Mouse (Mus musculus) limb, embryonic 11.5 days (tissue): ENCODE measurements around the gene Slc13a1. TPM values are rescaled to one million over a fixed set of nuclear protein-coding genes. Genes with fewer than 3 reads are reported as not detected.

ENCODE experiments used
- ATAC-seq: fragments of 200-750 bp; cut with Nextera tagmentation; 2 replicates; pipeline ENCODE4 v1.8.0; 2017; ENCODE audit warnings: low read depth; ENCODE audit not compliant: insufficient number of reproducible peaks, low FRiP score, low TSS enrichment
- DNase-seq: peaks from one replicate; pipeline ENCODE4 v3.0.0-alpha.2; 2015; ENCODE audit warnings: low spot score
- H3K27ac ChIP-seq: fragments of 300-500 bp; sonication (generic); replicated peaks from 2 replicates; pipeline ENCODE4 v1.5.1; 2014; ENCODE audit warnings: low read depth, mild to moderate bottlenecking, low read length
- H3K27me3 ChIP-seq: fragments of 300-500 bp; sonication (generic); 2 replicates; pipeline ENCODE4 v1.6.1; 2014; ENCODE audit warnings: mild to moderate bottlenecking, low read length, mixed read lengths; ENCODE audit not compliant: control insufficient read depth, insufficient read depth
- H3K36me3 ChIP-seq: fragments of 300-500 bp; sonication (generic); 2 replicates; pipeline ENCODE4 v1.6.1; 2014; ENCODE audit warnings: mild to moderate bottlenecking, low read length, moderate library complexity, mixed read lengths; ENCODE audit not compliant: control insufficient read depth, insufficient read depth
- H3K4me1 ChIP-seq: fragments of 300-500 bp; sonication (generic); 2 replicates; pipeline ENCODE4 v1.6.1; 2014; ENCODE audit warnings: low read length, mixed read lengths; ENCODE audit not compliant: control insufficient read depth, insufficient read depth
- H3K4me2 ChIP-seq: fragments of 300-500 bp; sonication (generic); 2 replicates; pipeline ENCODE4 v1.6.1; 2014; ENCODE audit warnings: low read depth, mild to moderate bottlenecking, moderate library complexity; ENCODE audit not compliant: severe bottlenecking
- H3K4me3 ChIP-seq: fragments of 300-500 bp; sonication (generic); 2 replicates; pipeline ENCODE4 v1.5.1; 2014; ENCODE audit warnings: low read depth, low read length
- H3K9ac ChIP-seq: fragments of 300-500 bp; sonication (generic); 2 replicates; pipeline ENCODE4 v1.6.1; 2014; ENCODE audit warnings: mild to moderate bottlenecking, low read length
- H3K9me3 ChIP-seq: fragments of 300-500 bp; sonication (generic); 2 replicates; pipeline ENCODE4 v1.6.1; 2016; ENCODE audit warnings: low read length; ENCODE audit not compliant: control insufficient read depth
- WGBS: fragments of 180-500 bp; shearing (Covaris S2); extraction: QIAGEN DNeasy Blood & Tissue Kit; methylation state at CpG from one replicate; pipeline ENCODE4 v1.1.7; 2014; 5-methylcytosine and 5-hydroxymethylcytosine counted together
- polyA plus RNA-seq: library from polyadenylated mRNA; unstranded; fragments of >200 nt; fragmentation: Nextera tagmentation; extraction: Ambion mirVana; gene quantifications from 2 replicates; pipeline ENCODE4 v1.2.1, GENCODE M21; 2014

The Slc13a1 gene
- polyA plus RNA-seq, 1 experiment from 2014 or later: not detected

GRCm38 (mm10) chr6:24173951-24174350 is 6.1 kb upstream of the Slc13a1 start:
- no peak for ATAC-seq
- Histone ChIP-seq H3K27ac (no peak overlapping the region), H3K4me1 (no peaks in the 10 kb centered on the region), H3K9ac (no peak overlapping the region), H3K4me2 (no peak overlapping the region), H3K36me3 (no peaks in the 10 kb centered on the region), H3K4me3 (no peak overlapping the region), H3K27me3 (no peaks in the 10 kb centered on the region), H3K9me3 (no peaks in the 10 kb centered on the region)
- no peak for DNase-seq

GRCm38 (mm10) chr6:24172736-24173135 is 4.8 kb upstream of the Slc13a1 start:
- DNase-seq: no peak
- 71% methylated on average over 2 of the region's 2 CpGs for WGBS
- ATAC-seq: no peak

GRCm38 (mm10) chr6:24166772-24167171 is 1.1 kb downstream of the Slc13a1 start:
- DNase-seq (no peak), ATAC-seq (no peak)
- Histone ChIP-seq H3K36me3 (no peaks in the 10 kb centered on the region), H3K27ac (no peak overlapping the region), H3K9ac (no peak overlapping the region), H3K9me3 (no peaks in the 10 kb centered on the region), H3K4me1 (no peaks in the 10 kb centered on the region), H3K27me3 (no peaks in the 10 kb centered on the region), H3K4me2 (no peak overlapping the region), H3K4me3 (no peak overlapping the region)
- 90% methylated on average over 6 of the region's 6 CpGs for WGBS

More at GRCm38 (mm10) chr6:24172736-24173135, 4.8 kb upstream of the Slc13a1 start:
- Histone ChIP-seq H3K4me3 (no peak overlapping the region), H3K4me2 (no peak overlapping the region), H3K9ac (no peak overlapping the region), H3K4me1 (no peaks in the 10 kb centered on the region), H3K27me3 (no peaks in the 10 kb centered on the region), H3K9me3 (no peaks in the 10 kb centered on the region), H3K27ac (no peak overlapping the region), H3K36me3 (no peaks in the 10 kb centered on the region)

- no peak overlapping the region for H3K27ac ChIP-seq
- H3K27me3 ChIP-seq: no peaks in the 10 kb centered on the region
- no peak overlapping the region for H3K4me2 ChIP-seq
- no peak overlapping the region for H3K4me3 ChIP-seq
- no peaks in the 10 kb centered on the region for H3K4me1 ChIP-seq
- no peaks in the 10 kb centered on the region for H3K36me3 ChIP-seq
- ATAC-seq: no peak
- DNase-seq: no peak
- H3K9me3 ChIP-seq: no peaks in the 10 kb centered on the region
- H3K9ac ChIP-seq: no peak overlapping the region
- 90% methylated on average over 3 of the region's 3 CpGs for WGBS
Measured at GRCm38 (mm10) chr6:24165249-24165648, 2.6 kb downstream of the Slc13a1 start.

- no peak for DNase-seq
- H3K4me1 ChIP-seq: no peaks in the 10 kb centered on the region
- H3K4me3 ChIP-seq: no peak overlapping the region
- 62% methylated on average over 1 of the region's 1 CpGs for WGBS
- H3K9ac ChIP-seq: no peak overlapping the region
- ATAC-seq: no peak
- no peak overlapping the region for H3K27ac ChIP-seq
- H3K36me3 ChIP-seq: no peaks in the 10 kb centered on the region
- no peaks in the 10 kb centered on the region for H3K9me3 ChIP-seq
- H3K27me3 ChIP-seq: no peaks in the 10 kb centered on the region
- H3K4me2 ChIP-seq: no peak overlapping the region
Measured at GRCm38 (mm10) chr6:24159795-24160194, 8.1 kb downstream of the Slc13a1 start.

GRCm38 (mm10) chr6:24154901-24155300 is 13.0 kb downstream of the Slc13a1 start:
- no peak for DNase-seq
- Histone ChIP-seq H3K9ac (no peak overlapping the region), H3K4me3 (no peak overlapping the region), H3K36me3 (no peaks in the 10 kb centered on the region), H3K27me3 (no peaks in the 10 kb centered on the region), H3K4me1 (no peaks in the 10 kb centered on the region), H3K9me3 (no peaks in the 10 kb centered on the region), H3K4me2 (no peak overlapping the region), H3K27ac (no peak overlapping the region)
- WGBS: 79% methylated on average over 4 of the region's 4 CpGs
- no peak for ATAC-seq

- H3K36me3 ChIP-seq: no peaks in the 10 kb centered on the region
- 87% methylated on average over 4 of the region's 4 CpGs for WGBS
- no peak for DNase-seq
Measured at GRCm38 (mm10) chr6:24132951-24133350, 34.9 kb downstream of the Slc13a1 start.

DNA sequence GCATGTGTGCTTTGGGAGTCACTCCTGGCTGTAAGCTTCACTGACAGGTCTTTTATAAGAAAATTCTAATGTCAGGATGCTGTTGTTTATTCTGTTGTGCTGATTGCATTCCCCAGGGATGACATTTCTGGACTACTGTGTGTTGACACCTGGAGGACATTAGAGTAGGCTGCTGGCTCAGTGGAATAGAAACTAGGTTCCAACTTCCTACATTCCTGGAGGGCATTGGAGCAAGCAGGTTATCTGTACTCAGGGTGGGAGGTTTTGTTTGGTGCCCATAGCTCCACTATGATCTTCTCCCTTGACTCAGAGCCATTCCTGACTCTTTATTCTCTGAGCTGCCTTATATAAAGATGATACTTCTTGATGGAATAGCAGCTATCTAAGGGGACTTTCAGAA is 45.3 kb downstream of the Slc13a1 start:
- DNase-seq (no peak), ATAC-seq (no peak)
- H3K9ac ChIP-seq: no peak overlapping the region
- H3K27ac ChIP-seq: no peak overlapping the region
- H3K4me1 ChIP-seq: no peaks in the 10 kb centered on the region
- no peak overlapping the region for H3K4me3 ChIP-seq
- no peaks in the 10 kb centered on the region for H3K36me3 ChIP-seq
- H3K4me2 ChIP-seq: no peak overlapping the region
- H3K27me3 ChIP-seq: no peaks in the 10 kb centered on the region
- H3K9me3 ChIP-seq: no peaks in the 10 kb centered on the region

More at GRCm38 (mm10) chr6:24132951-24133350, 34.9 kb downstream of the Slc13a1 start:
- Histone ChIP-seq H3K27me3 (no peaks in the 10 kb centered on the region), H3K4me1 (no peaks in the 10 kb centered on the region), H3K27ac (no peak overlapping the region), H3K9ac (no peak overlapping the region), H3K9me3 (no peaks in the 10 kb centered on the region), H3K4me2 (no peak overlapping the region), H3K4me3 (no peak overlapping the region)
- no peak for ATAC-seq

DNA sequence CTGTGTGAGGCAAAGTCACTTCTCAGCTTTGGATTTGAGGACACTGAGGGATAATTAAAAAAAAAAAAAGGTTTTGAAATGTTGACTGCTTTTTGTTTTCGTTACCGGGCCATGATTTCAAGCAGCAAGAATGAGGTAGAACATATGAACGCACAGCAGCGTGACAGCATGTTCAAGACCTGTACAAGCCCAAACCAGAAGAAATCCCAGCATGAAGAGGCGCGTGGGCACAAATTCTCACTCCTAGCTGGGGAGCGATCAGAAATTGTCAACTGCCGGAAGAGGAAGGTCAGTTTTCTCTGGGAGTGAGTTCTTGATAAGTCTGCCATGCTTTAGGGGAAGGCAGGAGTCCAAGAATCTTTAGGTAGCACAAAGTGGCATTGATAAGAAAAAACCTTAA is 56.3 kb downstream of the Slc13a1 start:
- H3K4me1 ChIP-seq: no peaks in the 10 kb centered on the region
- H3K4me3 ChIP-seq: no peak overlapping the region
- no peaks in the 10 kb centered on the region for H3K27me3 ChIP-seq
- DNase-seq (no peak), ATAC-seq (no peak)
- WGBS: 93% methylated on average over 8 of the region's 8 CpGs
- H3K9me3 ChIP-seq: no peaks in the 10 kb centered on the region
- no peak overlapping the region for H3K9ac ChIP-seq
- no peak overlapping the region for H3K27ac ChIP-seq
- H3K4me2 ChIP-seq: no peak overlapping the region
- no peaks in the 10 kb centered on the region for H3K36me3 ChIP-seq
